Mouse (Mus musculus) ES-E14 (cell line): ENCODE results near the gene Fam180a.

ENCODE experiments used
- CHD2 ChIP-seq: IDR thresholded peaks from 2 replicates; pipeline ENCODE4 v1.6.1; 2014; ENCODE audit warnings: mild to moderate bottlenecking, low read depth, low read length, inconsistent platforms
- HCFC1 ChIP-seq: IDR thresholded peaks from 2 replicates; pipeline ENCODE4 v1.6.1; 2012; ENCODE audit warnings: low read length, inconsistent platforms, borderline replicate concordance; ENCODE audit not compliant: insufficient read depth
- MAFK ChIP-seq: IDR thresholded peaks from 2 replicates; pipeline ENCODE4 v1.6.1; 2014; ENCODE audit warnings: mild to moderate bottlenecking, low read depth, low read length, inconsistent platforms; ENCODE audit not compliant: insufficient read depth
- ZC3H11A ChIP-seq: IDR thresholded peaks from 2 replicates; pipeline ENCODE4 v1.6.1; 2012; ENCODE audit warnings: low read depth, mild to moderate bottlenecking, inconsistent platforms, low read length, borderline replicate concordance

GRCm38 (mm10) chr6:35337836-35338235, 11.9 kb upstream of the Fam180a start:
- no peak for TF ChIP-seq HCFC1
- TF ChIP-seq MAFK: no peak
- TF ChIP-seq ZC3H11A: no peak
- TF ChIP-seq CHD2: no peak
